Mouse (Mus musculus) neural tube, embryonic 14.5 days (tissue): Measurements from ENCODE around the gene Timp3. TPM values are rescaled to one million over a fixed set of nuclear protein-coding genes. Genes with fewer than 3 reads are reported as not detected.

Experiments
- ATAC-seq: fragments of 200-750 bp; cut with Nextera tagmentation; 2 replicates; pipeline ENCODE4 v1.8.0; 2017; ENCODE audit warnings: low read depth, mild to moderate bottlenecking, moderate TSS enrichment, moderate library complexity
- H3K27ac ChIP-seq: fragments of 300-500 bp; sonication (generic); 2 replicates; pipeline ENCODE4 v1.5.1; 2014; ENCODE audit warnings: low read depth, mild to moderate bottlenecking, control low read depth, low read length, moderate library complexity, mixed read lengths
- H3K27me3 ChIP-seq: fragments of 300-500 bp; sonication (generic); 2 replicates; pipeline ENCODE4 v1.6.1; 2014; ENCODE audit warnings: low read length; ENCODE audit not compliant: control insufficient read depth, insufficient read depth
- H3K36me3 ChIP-seq: fragments of 300-500 bp; sonication (generic); 2 replicates; pipeline ENCODE4 v1.6.1; 2014; ENCODE audit warnings: low read length, mixed read lengths; ENCODE audit not compliant: control insufficient read depth, insufficient read depth
- H3K4me1 ChIP-seq: fragments of 300-500 bp; sonication (generic); 2 replicates; pipeline ENCODE4 v1.6.1; 2014; ENCODE audit warnings: low read length; ENCODE audit not compliant: control insufficient read depth, insufficient read depth
- H3K4me2 ChIP-seq: fragments of 300-500 bp; sonication (generic); 2 replicates; pipeline ENCODE4 v1.6.1; 2014; ENCODE audit warnings: mild to moderate bottlenecking, low read depth, low read length, control low read depth
- H3K4me3 ChIP-seq: fragments of 300-500 bp; sonication (generic); 2 replicates; pipeline ENCODE4 v1.5.1; 2014; ENCODE audit warnings: low read depth, low read length, control low read depth, mixed read lengths
- H3K9ac ChIP-seq: fragments of 300-500 bp; sonication (generic); replicated peaks from 2 replicates; pipeline ENCODE4 v1.6.1; 2014; ENCODE audit warnings: low read depth, mild to moderate bottlenecking, control low read depth, low read length, mixed read lengths
- H3K9me3 ChIP-seq: fragments of 300-500 bp; sonication (generic); 2 replicates; pipeline ENCODE4 v1.6.1; 2016; ENCODE audit warnings: low read length; ENCODE audit not compliant: control insufficient read depth
- WGBS: fragments of 180-500 bp; shearing (Covaris S2); extraction: QIAGEN DNeasy Blood & Tissue Kit; methylation state at CpG from one replicate; pipeline ENCODE4 v1.1.7; 2014; 5-methylcytosine and 5-hydroxymethylcytosine counted together
- polyA plus RNA-seq: library from polyadenylated mRNA; unstranded; fragments of >200 nt; fragmentation: Nextera tagmentation; extraction: Ambion mirVana; gene quantifications from 2 replicates; pipeline ENCODE4 v1.2.1, GENCODE M21; 2014

Gene Timp3
- polyA plus RNA-seq, 1 experiment from 2014 or later: 45.0 TPM

DNA sequence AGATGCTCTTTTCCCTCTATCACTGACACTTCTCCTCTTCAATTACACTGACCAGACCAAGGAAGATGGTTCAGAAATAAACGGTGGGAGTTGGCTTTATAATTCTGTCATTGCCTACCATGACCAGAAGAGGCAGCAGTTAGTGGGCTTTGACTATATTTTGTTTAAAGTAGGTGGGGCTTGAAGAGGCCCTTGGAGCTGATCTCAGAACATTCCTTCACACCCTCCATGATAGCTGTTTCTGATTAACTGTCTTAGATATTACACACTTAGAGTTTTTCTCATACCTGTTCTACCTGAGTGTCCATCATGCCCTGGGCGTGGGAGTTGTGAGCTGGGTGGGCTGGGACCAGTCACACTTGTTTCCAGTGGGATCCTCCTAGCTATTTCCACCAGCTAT is 28.5 kb downstream of the Timp3 start:
- no peak overlapping the region for H3K27ac ChIP-seq
- H3K4me1 ChIP-seq: peaks cover 3% of the 10 kb centered on the region; the same call in 1 of the 2 replicates
- H3K27me3 ChIP-seq: no peaks in the 10 kb centered on the region
- H3K9me3 ChIP-seq: no peaks in the 10 kb centered on the region
- ATAC-seq: no peak
- no peak overlapping the region for H3K9ac ChIP-seq
- no peak overlapping the region for H3K4me3 ChIP-seq
- H3K36me3 ChIP-seq: no peaks in the 10 kb centered on the region
- 82% methylated on average over 2 of the region's 2 CpGs for WGBS
- no peak overlapping the region for H3K4me2 ChIP-seq

- no peak for ATAC-seq
- Histone ChIP-seq H3K4me1 (peaks cover 3% of the 10 kb centered on the region; the same call in 1 of the 2 replicates), H3K9me3 (no peaks in the 10 kb centered on the region), H3K36me3 (no peaks in the 10 kb centered on the region), H3K9ac (no peak overlapping the region), H3K27me3 (no peaks in the 10 kb centered on the region), H3K4me2 (no peak overlapping the region), H3K4me3 (no peak overlapping the region), H3K27ac (no peak overlapping the region)
- 91% methylated on average over 8 of the region's 8 CpGs for WGBS
These were observed 29.2 kb downstream of the Timp3 start for GRCm38 (mm10) chr10:86329241-86329882.

GRCm38 (mm10) chr10:86330993-86331680 is 31.0 kb downstream of the Timp3 start:
- 57% methylated on average over 5 of the region's 5 CpGs for WGBS
- no peak overlapping the region for H3K4me3 ChIP-seq
- H3K27me3 ChIP-seq: no peaks in the 10 kb centered on the region
- peaks cover 3% of the 10 kb centered on the region; the same call in 1 of the 2 replicates for H3K4me1 ChIP-seq
- H3K4me2 ChIP-seq: no peak overlapping the region
- H3K9me3 ChIP-seq: no peaks in the 10 kb centered on the region
- no peak overlapping the region for H3K9ac ChIP-seq
- H3K27ac ChIP-seq: no peak overlapping the region
- no peak for ATAC-seq
- H3K36me3 ChIP-seq: no peaks in the 10 kb centered on the region

- Histone ChIP-seq H3K9me3 (no peaks in the 10 kb centered on the region), H3K9ac (no peak overlapping the region), H3K4me3 (no peak overlapping the region), H3K27me3 (no peaks in the 10 kb centered on the region), H3K36me3 (no peaks in the 10 kb centered on the region), H3K4me1 (peaks cover 3% of the 10 kb centered on the region; the same call in 1 of the 2 replicates), H3K4me2 (no peak overlapping the region), H3K27ac (no peak overlapping the region)
- no peak for ATAC-seq
- WGBS: 62% methylated on average over 7 of the region's 7 CpGs
These were observed 31.6 kb downstream of the Timp3 start for GRCm38 (mm10) chr10:86331681-86332281.

DNA sequence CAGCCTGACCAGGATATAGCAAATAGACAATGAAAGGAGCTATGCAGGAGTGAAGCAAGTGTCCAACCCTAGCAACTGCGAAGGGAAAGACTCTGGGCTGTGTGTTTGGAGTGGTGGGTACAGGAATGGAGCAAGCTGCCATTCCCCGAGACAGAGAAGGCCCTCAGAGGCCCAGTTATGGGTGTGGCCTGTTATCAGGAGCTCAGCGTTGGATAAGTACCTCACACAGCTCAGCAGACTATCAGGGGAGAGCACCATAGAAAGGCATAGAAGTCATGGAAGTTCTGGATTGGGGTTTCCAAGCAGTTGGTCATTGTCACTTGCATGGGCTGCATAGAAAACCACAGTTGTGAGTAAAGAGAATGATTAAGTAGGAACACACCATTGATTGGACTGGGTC is 32.8 kb downstream of the Timp3 start:
- Histone ChIP-seq H3K4me1 (peaks cover 3% of the 10 kb centered on the region; the same call in 1 of the 2 replicates), H3K27me3 (no peaks in the 10 kb centered on the region), H3K27ac (no peak overlapping the region), H3K9me3 (no peaks in the 10 kb centered on the region), H3K9ac (no peak overlapping the region), H3K36me3 (no peaks in the 10 kb centered on the region), H3K4me2 (no peak overlapping the region), H3K4me3 (no peak overlapping the region)
- no peak for ATAC-seq
- WGBS: 77% methylated on average over 3 of the region's 3 CpGs

DNA sequence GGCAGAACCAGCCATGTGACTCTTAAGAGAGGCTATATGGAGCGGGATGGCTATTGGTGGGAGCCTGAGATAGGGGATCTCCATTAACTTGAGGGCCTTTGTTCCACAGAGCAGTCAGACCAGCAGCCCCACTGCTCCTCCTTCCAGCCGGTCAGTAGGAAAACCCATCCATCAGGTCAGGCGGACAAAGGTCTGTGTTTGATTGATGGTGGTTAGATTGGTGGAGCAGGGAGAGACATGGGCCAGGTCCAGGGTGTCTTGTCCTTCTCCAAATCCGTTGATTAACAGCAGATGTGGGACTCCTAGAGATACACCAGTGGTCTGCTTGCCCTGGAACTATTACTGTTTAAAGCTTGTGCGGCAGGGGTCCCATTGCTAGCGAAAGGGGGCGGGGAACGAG is 34.4 kb downstream of the Timp3 start:
- H3K27ac ChIP-seq: no peak overlapping the region
- WGBS: 9% methylated on average over 8 of the region's 8 CpGs
- H3K4me1 ChIP-seq: peaks cover 3% of the 10 kb centered on the region; the same call in 1 of the 2 replicates
- no peaks in the 10 kb centered on the region for H3K27me3 ChIP-seq
- no peak overlapping the region for H3K4me3 ChIP-seq
- no peak overlapping the region for H3K9ac ChIP-seq
- H3K36me3 ChIP-seq: no peaks in the 10 kb centered on the region
- ATAC-seq: no peak; the same call in 1 of the 2 replicates
- H3K4me2 ChIP-seq: no peak overlapping the region
- H3K9me3 ChIP-seq: no peaks in the 10 kb centered on the region

GRCm38 (mm10) chr10:86336506-86336905 is 36.3 kb downstream of the Timp3 start:
- H3K4me2 ChIP-seq: no peak overlapping the region
- no peak for ATAC-seq
- H3K9ac ChIP-seq: no peak overlapping the region
- H3K4me1 ChIP-seq: peaks cover 3% of the 10 kb centered on the region; the same call in 1 of the 2 replicates
- H3K4me3 ChIP-seq: no peak overlapping the region
- 55% methylated on average over 1 of the region's 1 CpGs for WGBS
- no peaks in the 10 kb centered on the region for H3K27me3 ChIP-seq
- no peak overlapping the region for H3K27ac ChIP-seq
- H3K9me3 ChIP-seq: no peaks in the 10 kb centered on the region
- no peaks in the 10 kb centered on the region for H3K36me3 ChIP-seq

GRCm38 (mm10) chr10:86337239-86337638 is 37.1 kb downstream of the Timp3 start:
- no peaks in the 10 kb centered on the region for H3K9me3 ChIP-seq
- WGBS: 51% methylated on average over 2 of the region's 3 CpGs

More at GRCm38 (mm10) chr10:86337239-86337638, 37.1 kb downstream of the Timp3 start:
- Histone ChIP-seq H3K4me3 (no peak overlapping the region), H3K36me3 (no peaks in the 10 kb centered on the region), H3K27me3 (no peaks in the 10 kb centered on the region), H3K4me2 (no peak overlapping the region), H3K9ac (no peak overlapping the region), H3K4me1 (peaks cover 5% of the 10 kb centered on the region; the same call in 1 of the 2 replicates), H3K27ac (no peak overlapping the region)
- ATAC-seq: no peak
